Mouse (Mus musculus): ENCODE results near the gene Ern2.

Gene Ern2

DNA sequence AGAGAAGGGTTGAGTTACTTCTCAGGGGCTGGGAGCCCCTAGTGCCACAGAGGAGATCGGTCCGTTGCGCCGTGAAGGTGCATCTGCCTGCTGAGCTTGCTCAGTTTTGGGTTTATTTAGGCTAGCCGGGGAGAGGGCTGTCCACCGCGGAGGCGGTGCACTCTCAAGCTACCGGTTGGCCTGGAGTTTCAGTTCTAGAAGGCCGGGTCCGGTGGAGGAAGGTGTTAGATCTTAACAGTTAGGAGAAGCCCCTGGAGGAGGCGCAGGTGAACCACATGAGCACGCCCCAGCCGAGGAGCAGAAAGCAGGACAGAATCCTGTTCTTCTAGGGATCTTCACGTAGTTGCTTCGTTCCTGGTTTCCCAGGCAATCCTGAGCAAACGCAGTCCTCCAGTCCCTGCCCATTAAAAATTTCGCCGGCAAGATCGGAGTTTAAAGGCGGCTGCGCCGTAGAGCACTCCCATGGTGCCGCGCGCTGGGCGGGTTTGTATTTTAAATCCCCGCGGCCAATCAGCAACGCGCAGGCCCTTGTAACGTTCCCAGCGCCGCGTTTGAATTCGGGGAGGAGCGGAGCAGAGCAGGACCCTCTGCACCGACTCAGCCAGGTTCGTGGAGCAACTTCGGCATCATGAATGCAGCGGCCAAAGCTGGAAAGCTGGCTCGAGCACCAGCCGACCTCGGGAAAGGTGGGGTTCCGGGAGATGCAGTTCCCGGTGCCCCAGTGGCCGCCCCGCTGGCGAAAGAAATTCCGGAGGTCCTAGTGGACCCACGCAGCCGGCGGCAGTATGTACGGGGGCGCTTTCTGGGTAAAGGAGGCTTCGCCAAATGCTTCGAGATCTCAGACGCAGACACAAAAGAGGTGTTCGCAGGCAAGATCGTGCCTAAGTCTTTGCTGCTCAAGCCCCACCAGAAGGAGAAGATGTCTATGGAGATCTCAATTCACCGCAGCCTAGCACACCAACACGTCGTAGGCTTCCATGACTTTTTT is 26.8 kb downstream of the Ern2 start, which contains the start of gene Plk1:
Gene Plk1 (plus strand): TSS at position 525 of the 988 bp plus-strand sequence.
- peak; percentile 61 for DNase-seq (ENCODE audit: low read depth, low spot score)

DNA sequence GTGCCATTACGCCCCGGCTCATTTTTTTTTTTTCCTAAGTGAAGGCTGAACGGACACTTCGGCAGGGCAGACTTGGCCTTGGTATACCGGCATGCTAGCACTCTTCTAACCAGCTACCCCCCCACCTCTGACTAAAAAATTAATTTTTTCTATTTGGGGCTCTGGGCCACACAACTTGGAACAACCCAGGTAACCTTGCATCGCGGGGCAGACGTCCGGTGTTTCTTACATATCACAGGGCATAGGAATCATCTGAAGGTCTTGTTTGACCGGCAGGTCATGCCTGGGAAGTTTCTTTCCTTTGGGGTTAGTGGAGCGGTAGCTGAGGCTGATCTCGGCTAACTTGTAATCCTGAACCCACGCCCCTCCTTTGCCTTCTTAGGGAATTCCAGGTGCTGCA is 27.5 kb downstream of the Ern2 start:
- no peak for DNase-seq (ENCODE audit: low read depth, low spot score)

DNA sequence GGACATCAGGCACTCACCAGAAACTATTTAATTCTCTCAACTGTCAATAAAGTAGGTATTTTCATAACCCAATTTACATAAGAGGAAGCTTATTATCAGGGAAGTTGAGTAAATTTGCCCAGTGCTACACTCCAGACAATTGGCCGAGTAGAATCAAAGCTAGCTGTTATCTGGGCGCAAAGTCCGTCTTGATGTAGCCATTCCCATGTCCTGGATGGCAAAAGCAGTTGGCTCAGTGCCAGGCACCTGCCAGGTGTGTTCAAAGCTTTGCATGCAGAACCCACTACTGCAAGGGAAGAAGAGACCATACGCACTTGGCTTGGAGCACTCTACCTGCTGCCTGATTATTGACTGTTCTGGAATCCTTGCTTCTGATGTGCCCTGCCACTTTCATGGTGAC is 33.5 kb downstream of the Ern2 start:
- no peak for DNase-seq (ENCODE audit: low read depth, low spot score)

DNA sequence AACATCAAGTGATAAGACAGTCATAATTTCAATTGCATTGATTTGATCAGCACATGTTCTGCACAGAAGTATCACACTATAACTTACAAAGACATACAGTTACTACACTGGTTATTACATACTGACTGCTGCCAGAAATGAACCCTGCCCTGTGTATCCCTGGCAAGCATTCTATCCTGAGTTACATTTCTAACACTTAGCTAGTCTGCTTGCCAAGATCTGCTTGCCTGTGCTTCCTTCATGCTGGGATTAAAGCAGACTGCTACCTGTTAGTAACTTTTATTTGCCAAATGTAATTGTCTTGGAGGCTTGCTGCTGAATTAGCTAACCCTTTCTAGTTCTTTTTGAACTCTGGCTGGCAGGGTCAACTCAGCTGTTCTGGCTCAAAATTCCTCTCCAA is 45.0 kb downstream of the Ern2 start:
- no peak for DNase-seq (ENCODE audit: low read depth, low spot score)

DNA sequence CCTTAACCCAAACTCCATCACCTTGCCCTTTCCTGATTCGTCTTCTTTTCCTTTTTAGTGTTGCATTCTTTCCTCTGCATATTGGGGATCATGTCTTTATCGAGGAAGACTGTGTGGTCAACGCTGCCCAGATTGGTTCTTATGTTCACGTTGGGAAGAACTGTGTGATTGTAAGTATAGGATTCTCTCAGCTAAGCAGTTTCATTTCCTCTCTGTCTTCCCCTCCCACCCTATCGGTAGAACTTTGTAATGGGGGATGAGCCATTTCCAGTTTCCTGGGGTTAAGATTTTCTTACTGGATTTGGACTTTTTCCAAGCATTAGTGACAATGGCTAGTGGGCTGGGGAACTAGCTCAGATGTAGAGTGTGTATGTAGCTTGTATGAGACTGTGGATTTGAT is 47.8 kb downstream of the Ern2 start:
- no peak for DNase-seq (ENCODE audit: low read depth, low spot score)

DNA sequence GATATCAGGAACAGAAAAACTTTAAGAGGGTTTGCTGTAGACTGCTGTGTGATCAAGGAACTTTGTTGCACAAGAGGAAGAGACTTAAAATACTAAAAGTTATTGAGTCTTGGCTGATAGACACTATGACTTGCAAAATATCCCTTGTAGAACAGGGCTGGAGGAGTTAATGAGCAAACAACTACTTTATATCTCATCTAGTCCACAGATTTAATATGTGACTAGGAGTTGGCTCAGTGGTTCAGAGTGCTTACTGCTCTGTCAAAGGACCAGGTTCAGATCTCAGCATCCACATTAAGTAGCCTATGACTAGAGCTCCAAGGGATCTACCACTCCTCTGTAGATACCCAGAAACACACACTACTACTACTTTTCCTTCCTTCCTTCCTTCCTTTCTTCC is 48.9 kb downstream of the Ern2 start:
- DNase-seq (ENCODE audit: low read depth, low spot score): no peak

DNA sequence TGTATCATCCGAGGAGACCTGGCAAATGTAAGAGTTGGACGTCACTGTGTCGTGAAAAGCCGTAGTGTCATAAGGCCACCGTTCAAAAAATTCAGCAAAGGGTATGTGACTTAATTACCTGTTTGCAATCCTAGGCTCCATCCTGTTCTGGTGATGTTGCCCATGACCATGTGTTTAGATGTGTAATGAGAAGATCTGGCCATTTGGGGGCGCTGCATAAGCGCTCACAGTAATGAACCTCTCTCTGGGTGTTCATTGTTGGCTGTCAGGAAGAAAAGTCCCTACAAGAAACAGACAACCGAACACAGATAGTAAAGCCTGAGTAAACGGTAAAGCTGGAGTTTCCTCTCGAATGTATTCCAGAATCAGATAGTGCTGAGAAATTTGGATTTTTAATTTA is 50.9 kb downstream of the Ern2 start:
- no peak for DNase-seq (ENCODE audit: low read depth, low spot score)

DNA sequence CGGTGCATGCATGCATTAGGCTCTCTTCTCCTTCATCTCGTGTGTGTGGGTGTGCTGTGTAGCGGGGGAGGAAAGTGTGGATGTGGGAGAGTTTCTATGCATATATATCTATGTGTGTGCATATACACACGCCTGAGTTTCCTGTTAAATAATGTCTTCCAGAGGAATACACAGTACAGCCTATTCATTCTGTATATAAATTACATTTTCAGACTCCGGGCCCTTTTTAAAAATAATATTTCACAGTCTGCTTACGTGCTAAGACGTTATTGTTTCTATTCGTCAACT is 52.7 kb downstream of the Ern2 start:
- DNase-seq (ENCODE audit: low read depth, low spot score): no peak

DNA sequence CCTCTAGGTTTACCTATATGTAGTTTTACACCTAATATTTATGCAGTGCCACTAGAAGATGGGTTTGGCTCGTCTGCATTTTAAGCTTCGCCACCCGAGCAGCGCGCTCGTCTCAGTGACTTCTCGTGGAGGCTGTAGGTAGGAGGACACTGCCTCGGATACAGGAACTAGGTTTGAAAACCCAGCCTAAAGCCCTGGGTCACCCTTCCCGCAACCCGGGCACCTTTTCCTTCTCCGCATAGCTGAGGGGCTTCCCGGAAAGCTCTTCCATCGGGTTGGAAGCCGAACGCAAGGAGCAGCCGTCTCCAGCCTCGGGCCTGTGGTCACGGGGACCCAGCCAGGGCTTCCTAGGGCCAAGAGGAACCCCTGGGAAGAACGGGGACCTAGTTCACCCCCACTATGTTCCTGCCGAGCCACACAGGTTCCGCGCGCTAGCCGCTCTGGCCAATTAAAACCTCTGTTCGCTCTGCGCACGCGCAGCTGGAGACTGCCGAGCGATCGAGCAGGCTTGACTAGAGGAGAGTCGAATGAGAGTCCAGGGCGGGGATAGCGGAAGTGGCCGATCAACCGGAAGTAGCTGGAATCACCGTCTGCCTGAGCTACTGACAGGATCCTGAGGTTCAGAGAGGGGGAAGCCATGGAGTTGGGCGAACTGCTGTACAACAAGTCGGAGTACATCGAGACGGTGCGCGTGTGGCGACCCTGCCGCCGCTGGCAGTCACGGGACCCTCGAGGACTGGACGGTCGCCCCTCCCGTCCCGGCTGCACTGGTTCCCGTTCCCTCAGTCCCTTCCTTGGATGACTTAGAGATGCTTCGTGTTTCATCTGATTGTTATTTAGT is 53.3 kb downstream of the Ern2 start, which contains the start of the genes Palb2 and Dctn5:
Gene Palb2 (minus strand): TSS at position 489 of the 841 bp plus-strand sequence.
Gene Dctn5 (plus strand): TSS at position 545 of the 841 bp plus-strand sequence.
- peak; percentile 98 for DNase-seq (ENCODE audit: low read depth, low spot score)

DNA sequence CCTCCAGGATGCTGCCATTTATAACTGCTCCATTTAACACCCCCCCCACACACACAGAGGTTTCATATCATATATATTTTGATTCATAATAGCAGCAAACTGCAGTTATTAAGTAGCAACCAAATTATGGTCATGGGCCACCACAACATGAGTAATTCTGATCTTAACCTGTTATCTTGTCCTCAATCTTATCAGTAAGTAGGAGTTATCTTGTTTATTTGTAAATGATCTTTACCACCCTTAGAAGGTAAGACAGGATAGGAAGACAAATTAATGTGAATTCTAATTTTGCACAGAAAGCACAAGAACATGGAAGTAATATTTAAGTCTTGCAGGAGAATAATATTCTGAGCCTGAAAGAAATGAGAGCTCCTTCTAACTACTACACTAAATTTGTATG is 54.2 kb downstream of the Ern2 start:
- DNase-seq (ENCODE audit: low read depth, low spot score): no peak

DNA sequence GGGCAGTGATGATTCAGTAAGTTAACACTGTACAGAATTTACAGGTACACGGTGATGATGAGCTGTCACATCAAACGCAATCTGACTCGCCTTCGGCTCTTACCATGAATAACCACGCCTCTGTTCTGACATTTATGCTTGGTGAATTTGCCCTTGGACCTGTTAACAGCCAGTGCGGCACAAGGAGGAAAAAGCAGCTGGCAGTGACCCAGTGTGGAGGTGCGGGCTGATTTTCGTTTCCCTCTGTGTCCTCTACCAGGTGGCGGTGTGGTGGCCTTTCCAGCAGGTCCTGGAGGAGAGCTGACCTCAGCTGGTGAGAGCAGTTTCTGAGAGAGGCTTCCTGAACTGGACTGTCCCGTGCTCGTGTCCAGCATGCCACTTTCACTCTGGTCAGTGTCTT is 59.1 kb downstream of the Ern2 start:
- no peak for DNase-seq (ENCODE audit: low read depth, low spot score)

DNA sequence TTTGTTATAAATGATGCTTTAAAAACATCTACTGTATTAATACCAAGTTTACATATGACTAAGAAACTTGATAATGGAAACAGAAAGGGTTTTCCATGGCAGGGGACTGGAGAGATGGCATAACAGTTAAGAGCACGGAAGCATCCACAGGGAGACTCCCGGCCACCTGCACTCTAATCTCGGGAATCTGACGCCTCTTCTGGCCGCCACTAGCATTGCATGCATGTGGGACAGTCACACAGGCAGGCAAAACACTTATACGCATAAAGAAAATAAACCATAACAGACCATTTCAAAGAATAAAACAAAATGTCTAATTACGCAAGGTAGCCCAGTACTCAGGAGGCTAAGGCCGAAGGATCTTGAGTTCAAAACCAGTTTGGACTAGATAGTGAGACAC is 60.4 kb downstream of the Ern2 start:
- DNase-seq (ENCODE audit: low read depth, low spot score): no peak

DNA sequence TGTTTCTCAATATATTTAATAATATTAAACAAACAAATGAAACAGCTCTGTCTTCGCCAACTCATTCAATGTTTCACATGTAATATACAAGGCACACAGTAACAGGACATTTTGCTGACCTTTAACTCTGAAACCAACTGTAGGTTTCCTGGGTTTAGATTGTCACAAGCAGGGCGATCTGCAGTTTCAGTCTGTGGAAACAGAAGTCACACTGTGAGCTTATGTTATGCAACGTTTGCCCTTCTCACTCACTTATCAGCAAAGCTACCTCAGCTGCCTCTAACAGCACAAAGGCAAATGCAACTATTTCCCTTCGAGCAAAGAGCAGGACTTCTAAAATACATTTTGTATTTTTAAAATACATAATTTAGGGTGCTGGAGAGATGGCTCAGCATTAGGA is 62.5 kb downstream of the Ern2 start:
- DNase-seq (ENCODE audit: low read depth, low spot score): no peak

All from retina, postnatal 7 days (tissue).